Mouse (Mus musculus) megakaryocyte-erythroid progenitor cell, adult 5-6 weeks (primary cell): ENCODE measurements at regions not wholly inside any gene's neighbourhood (a gene's known extent, or its start where the extent isn't known, plus 50 kb on each side); places are given as distances from the start of the nearest gene placed in this dataset.

Experiments
- ATAC-seq: replicated peaks from 2 replicates; pipeline ENCODE4 v1.8.0; 2016; ENCODE audit warnings: mild to moderate bottlenecking, inconsistent platforms; ENCODE audit not compliant: severe bottlenecking, poor library complexity, low FRiP score, low TSS enrichment

DNA sequence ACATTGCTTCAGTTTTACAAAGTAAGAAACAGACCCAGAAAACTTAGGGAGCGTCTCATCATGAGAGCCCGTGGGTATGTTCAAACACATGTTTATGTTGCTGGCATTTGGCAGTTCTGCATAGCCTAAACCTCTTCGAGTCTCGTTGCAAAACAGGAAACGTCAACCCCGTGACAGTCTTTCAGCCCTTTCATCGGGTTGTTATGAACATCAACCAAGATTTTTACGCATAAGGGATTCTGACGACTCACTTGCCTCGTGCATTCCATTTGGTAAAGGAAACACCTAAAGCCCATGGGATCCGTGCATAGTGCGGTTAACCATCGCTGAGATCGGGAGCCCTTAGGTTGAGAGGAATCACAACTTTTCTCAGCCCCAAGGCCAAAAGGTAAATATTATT is 115.7 kb downstream of the Gpam start:
- no peak for ATAC-seq

DNA sequence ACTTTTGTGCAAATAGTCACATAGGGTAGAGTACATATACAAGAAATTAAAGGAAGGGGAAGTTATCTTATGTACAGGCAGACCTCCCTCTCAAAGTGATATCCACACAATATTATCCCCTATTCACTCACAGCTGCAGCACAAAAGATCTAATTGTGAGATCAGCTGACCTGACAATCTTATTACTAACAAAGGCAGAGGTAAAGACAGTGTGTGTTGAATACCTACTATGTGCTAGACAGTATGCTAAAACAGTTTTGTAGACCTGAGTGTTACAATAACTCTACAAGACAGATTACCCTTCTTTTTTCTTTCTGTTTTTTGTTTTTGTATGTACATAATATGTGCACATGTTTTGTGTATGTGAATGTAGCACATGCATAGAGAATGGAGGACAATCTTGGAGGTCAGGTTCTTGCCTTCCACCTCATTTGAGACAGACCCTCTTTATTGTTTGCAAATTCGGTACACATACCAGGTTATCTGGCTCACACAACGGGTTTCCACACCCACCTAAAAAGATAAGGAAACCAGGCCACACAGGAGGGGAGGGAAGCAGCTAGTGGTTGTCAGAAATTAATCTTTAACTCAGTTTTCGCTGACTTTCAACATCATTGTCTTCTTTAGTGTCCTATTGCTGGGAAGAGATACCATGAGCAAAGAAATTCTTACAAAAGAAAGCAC is 118.4 kb downstream of the Gpam start:
- no peak for ATAC-seq

DNA sequence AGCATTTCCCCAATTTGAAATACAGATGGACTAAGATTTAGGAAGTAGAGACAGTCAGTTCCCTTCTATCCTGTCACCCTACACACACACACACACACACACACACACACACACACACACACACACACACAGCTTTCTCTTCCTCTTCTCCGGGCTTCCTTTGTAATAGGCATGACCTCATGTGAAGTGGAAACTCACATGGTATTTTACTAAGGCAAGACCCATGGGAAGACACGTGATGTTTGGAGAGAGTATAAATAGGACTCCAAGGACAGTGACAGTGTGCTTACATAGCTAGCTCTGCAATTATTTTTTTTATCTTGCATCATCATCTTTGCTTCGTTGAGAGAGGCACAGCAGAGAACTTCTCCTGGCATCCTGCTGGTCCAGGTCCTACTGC is 137.1 kb downstream of the Gpam start:
- ATAC-seq: no peak

DNA sequence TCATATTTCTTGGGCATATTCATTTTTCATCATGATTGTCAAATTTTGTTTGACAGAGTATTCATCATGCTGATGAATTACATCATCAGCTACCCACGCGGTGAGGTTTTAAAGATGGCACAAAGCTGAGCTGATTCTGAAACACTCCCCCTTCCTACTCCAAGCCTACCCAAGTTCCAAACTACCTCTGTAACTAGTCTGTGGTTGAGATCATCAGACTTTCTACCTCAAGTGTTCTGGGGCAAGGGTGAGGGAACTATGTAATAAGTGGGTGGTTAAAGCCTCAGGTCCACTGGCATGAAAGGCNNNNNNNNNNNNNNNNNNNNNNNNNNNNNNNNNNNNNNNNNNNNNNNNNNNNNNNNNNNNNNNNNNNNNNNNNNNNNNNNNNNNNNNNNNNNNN is 142.5 kb downstream of the Gpam start:
- ATAC-seq: no peak

DNA sequence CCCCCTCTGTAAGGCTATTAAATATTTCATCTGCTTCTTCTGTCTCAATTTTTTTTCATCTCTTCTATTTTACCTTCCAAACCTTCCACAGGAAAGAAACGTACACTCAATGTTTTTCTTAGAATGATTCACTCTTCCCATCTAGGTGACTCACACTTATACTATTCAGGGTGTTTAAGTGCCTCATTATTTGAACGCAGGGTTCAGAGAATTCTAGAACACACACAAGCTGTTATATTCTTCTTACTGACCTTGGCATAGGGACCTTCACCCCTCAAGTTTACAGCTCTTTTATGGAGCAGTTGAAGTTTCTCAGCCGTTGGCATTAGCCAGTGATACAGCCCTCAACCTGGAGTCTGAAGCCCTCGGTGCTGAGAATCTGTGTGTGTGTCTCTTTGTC is 144.2 kb downstream of the Gpam start:
- no peak for ATAC-seq

DNA sequence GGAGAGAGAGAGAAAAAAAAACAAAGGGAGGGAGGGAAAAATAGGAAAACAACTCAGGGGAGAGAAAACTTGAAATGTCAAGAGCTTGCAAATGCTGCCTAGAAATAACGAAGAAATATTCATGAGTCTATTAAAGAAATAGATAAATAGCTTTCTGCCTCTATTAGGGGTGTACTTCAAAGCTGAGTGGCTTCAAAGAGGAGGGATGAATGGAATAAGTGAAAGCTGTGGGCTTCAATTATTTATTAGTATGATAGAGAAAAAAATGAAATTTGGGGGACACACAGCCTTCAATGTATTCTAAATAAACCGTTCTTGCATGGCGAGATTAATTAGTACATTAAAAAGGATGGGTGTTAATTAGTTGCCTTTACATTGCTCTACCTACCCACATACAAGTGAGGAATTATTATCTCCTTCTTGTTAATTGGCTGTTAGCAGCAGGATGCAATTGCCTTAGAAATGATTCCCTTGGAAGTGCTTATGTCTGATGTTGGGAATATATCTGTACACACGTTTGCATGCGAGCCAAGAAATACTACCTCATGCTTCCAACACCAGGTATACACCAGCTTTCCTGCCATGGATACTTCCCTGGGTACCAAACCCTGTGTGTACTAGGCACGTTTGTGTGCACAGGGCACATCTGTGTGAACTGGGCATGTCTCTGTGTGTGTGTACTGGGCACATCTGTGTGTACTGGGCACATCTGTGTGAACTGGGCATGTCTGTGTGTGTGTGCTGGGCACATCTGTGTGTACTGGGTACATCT is 155.4 kb downstream of the Gpam start:
- no peak for ATAC-seq

DNA sequence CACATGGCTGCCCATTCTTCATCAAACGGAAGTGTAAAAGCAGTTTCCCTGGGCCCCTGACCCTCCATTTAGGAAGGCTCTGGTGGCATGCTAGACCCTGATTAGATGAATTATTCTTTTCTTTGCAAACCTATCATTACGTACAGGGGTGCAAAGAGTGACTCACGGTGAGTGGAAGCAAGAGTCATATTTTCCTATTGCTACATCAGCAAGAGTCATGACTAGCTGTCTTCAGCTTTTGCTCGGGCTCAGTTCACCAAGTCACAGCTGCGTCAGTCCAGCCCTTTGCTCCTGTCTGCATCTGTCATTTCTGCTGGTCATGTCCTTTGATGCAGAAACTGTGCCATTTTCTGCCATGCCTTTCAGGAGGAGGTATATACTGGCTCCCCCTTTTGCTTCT is 168.7 kb downstream of the Gpam start:
- no peak for ATAC-seq

DNA sequence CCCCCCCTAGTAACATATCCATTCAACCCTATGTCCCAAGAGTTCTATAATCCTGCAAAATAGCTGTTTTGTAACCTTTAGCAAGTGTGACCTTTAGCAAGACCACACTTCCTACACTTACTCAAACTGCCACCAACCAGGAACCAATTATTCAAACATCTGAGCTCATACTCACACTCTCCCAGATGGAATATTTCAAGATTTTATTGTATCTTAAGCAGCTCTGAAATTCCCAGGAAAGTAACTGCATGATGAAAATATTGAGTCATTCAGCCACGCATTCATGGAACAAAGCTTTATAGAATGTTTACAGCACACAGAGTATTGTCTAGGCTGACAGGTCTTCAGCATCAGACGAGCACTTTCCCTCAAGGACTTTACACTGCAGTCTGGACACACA is 171.9 kb downstream of the Gpam start:
- no peak for ATAC-seq

DNA sequence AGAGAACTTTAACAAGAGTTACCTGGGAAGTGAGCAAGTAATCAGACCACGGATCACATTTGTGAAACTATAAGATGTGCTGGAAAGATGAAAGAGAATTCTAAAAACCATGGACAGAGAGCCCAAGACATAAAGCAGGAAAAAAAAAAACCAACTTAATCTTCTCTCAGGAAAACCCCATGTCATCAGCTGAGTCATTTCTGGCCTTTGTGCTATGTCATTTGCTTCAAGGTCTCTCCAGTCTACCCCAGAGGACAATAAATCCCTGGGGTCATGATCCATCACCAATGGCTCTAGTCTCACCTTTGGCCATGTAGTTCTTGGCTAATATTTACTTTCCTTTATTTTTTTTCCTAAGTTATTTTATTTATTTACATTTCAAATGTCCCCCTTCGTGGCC is 174.5 kb downstream of the Gpam start:
- no peak for ATAC-seq

DNA sequence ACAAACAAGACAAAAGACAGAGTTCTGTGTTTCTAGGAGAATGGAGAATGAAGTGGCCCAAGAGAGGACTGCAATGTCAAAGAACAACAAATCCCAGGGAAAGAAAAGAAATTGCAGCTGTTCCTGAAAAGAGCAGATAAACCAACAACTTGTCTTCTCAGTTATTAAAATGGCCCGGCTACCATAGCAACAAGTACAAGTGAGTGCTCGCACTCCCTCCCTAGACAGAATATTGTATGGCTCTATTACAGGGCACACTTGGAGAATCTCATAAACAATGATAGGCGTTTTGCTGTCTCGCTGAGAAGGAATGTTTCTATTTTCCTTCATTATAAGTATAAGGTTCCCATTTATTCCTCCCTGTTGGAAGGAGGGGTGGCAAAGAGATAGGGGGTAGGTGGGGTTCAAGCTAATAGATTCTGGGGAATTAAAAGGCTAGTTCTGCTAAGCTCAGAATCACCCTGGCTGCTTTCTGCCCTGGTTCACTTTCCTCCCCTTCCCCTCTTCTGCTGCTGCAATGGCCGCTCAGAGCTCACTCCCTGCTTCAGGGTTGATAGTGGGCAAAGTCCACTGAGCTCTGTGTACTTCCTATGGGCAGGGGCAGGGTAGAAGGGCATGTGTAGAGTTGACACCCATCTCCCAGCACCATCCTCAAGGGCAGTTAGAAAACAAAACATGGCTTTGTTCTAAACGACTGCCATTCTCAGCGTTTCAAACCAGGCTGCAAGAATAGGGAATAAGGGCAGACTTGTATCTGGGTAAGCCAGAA is 178.5 kb downstream of the Gpam start:
- ATAC-seq: no peak

DNA sequence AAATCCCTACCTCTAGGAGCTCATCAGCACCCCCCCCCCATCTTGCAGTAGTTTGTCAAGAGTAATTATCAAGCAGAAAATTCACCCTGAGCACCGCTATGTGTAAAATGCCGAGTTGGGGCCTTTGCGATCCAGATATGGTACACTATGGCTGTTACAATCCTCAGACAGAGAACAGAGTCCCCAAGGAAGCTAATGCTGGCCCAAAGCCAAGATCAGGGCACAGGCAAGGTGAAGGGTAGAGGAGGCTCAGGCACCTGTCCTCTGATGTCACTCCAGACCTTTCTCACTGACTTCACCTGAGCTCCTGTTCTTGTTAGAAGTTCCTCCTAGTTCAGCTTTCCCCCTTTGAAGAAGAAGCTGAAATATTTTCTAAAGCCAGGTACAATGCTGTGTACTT is 179.5 kb downstream of the Gpam start:
- no peak for ATAC-seq

DNA sequence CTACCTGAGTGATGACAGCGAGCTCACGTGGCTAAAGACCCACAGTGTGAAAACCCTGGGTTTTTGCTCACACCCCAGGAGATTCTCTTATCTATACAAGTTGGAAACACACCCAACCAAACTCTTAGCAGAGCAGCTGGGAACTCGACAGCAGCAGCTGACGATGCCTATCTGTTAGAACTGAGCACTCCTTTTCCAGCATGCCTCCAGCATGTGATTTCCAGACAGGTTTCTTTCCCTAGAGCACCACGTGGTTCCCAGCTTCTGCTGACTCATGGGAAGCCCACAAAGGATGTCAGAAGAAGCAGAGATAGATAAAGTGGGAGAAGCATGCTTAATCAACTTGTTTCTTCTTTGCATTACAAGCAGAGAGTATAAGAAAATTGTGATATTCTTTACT is 194.5 kb downstream of the Gpam start:
- no peak for ATAC-seq

DNA sequence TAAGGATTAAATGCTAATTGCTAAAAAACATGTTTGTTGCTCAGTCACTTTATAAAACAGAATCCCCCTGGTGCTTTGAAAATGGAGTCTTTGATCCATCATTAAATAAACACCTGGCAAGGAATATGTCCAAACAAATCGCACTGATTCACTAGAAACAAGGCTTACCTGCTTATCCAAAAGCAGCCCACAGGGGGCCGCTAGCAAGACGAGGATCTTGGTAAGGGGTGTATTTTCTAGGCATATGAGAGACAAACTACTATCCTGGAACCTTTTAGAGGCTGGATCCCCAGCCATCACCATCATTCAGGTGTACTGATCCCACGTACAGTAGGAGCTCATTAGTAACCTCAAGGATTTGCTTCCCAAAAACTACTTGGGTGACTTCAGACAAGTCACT is 201.2 kb downstream of the Gpam start:
- ATAC-seq: no peak

DNA sequence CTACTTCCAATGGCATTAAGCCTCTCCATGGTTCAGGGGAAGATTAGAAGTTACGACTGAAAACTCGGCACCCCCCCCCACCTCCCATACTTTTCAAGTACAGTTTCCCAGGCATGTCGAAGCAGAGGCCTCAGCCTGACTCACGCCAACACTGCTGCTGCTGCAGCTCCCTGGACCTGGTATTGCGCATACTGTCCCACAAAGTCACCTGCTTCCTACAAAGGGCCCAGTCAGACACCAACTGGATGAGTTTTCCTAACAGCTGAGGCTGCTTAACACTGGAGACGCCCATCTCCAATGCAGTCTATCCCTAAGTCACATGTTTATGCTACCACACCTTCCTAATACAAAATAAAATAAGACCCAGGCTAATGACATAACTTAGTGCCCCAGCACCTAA is 207.4 kb downstream of the Gpam start:
- no peak for ATAC-seq

DNA sequence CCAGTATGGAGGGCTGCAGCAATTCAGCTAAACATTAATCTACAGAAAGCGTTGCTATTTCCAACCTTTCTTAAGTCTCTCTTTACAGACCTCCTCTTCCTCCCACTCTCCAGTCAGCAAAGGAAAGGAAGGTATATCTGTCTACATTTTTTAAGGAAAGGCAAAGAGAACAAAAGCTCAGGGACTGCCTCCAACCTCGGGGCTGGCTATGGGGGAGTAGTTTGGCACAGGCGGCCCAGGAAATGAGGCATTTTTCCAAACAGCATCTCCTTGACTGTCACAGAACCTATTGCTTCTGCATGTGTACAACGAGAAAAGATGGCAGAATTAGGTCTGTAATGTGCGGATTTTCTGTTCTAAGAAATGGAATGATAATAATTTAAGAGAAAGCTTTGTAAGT is 233.4 kb downstream of the Gpam start:
- ATAC-seq: no peak

DNA sequence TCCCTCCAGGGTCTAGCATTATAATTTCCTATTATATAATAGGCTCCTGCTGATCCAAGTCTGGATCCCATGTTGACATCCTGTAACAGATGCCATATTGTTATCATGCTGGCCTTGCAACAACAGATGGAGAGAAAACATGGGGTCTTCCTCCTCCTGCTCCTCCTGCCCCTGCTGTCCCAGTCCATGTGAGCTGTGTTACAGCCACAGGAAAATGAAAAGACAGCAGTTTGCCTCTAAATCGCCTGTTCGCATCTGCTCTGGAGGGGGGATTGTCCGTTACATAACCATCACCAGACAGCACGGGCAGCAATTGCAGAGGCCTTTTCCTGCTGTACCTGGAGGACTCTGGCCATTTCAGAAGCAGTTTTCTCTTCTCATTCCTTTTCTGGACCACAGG is 260.0 kb downstream of the Gpam start:
- ATAC-seq: no peak

DNA sequence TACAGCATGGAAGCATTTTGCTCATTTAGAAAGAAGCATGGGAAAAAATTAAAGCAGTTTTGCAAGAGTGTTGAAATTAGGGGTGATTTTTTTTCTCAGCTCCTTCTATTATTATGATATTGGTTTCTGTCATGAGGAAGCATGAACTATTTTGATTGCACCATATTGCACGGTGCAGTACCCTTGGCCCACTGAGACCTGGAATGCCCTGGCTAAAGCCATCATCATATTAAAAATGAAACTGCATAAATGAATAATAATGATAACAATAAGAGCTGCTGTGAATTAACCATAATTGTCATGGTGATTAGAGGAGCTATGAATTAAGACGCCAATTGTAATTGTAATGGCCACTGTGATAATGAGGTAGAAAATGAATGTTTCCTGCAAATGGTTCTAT is 271.8 kb downstream of the Gpam start:
- ATAC-seq: no peak

DNA sequence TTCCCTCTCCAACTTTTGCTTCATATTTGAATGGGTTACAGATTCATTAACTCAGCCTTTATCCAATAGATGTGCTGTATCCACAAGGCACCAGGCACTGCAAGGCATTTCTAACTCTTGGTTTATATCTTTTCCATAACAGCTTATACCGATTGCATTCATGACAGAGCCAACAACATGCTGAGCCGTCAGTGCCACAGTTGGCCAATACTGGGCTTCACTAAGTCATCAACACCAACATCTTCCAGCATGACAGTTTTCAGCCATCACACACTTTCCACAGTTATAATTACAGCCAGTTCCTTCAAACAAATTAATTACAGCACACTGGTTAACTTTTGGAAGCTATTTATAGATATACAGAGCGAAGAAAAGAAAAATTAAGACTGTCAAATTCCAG is 288.8 kb downstream of the Gpam start:
- no peak for ATAC-seq

DNA sequence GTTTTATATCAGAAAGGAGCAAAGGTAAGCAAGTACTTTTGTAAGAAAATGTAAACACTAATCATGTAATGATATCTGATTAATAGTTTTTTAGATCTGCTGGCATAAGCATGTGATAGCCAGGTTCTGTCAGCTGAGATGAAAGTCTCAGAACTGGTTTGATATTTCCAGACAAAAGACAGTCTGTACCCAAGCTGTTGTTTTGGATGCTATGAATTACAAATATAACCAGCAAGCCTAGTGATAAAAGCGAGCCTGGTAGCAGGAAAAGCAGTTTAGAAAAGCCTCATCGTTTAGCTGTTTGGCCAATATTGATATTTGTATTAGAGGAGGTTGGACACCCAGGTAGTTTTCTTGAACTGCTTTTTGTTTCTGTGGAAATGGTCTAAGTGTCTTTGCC is 290.6 kb downstream of the Gpam start:
- no peak for ATAC-seq

DNA sequence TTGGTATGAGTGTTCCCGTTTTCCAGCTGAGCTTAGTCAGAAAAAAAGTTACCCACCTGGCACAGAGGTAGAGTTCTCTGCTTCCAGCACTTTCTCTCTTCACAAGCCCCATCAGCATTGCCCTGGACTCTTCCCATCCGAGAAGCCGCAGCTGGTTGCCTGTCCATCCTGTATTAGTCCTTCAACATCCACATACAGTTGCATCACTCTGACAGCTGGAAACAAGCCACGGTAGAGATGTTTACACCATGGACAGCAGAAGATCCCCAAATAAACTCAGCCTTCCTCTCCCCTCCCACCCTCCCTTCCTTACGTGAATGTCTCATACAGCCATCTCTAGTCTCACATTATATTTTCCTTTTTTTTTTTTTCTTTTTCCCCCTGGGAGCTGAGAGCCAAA is 304.9 kb downstream of the Gpam start:
- ATAC-seq: no peak

DNA sequence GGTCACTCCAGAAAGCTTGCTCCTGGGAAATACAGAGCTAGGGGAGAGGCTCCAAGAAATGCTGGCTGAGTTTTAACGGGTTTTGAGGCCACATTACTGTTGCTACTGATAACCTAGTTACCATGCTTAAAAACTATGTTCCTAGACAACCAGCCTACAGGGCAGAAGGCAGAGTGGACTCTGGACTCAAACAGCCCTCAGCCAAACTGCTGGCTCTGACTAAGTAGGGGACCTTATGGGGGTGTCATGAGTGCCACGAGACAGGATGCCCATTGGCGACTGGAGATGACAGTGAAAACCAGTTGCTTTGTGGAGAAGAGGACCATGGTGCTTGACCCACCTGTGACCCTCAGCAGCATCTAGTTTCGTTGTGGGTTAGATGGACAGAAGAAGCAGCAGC is 306.5 kb downstream of the Gpam start:
- ATAC-seq: no peak
